Mouse (Mus musculus) midbrain, embryonic 14.5 days (tissue): ENCODE measurements around the gene Hbb-bs. TPM values are rescaled to one million over a fixed set of nuclear protein-coding genes. Genes with fewer than 3 reads are reported as not detected.

ENCODE experiments used
- ATAC-seq: fragments of 200-750 bp; cut with Nextera tagmentation; 2 replicates; pipeline ENCODE4 v1.8.0; 2017; ENCODE audit warnings: moderate number of reproducible peaks, moderate library complexity; ENCODE audit not compliant: low FRiP score, low TSS enrichment
- DNase-seq: peaks from one replicate; pipeline ENCODE4 v3.0.0-alpha.2; 2015
- H3K27ac ChIP-seq: fragments of 300-500 bp; sonication (generic); replicated peaks from 2 replicates; pipeline ENCODE4 v1.5.1; 2014; ENCODE audit warnings: mild to moderate bottlenecking, low read depth, low read length, moderate library complexity
- H3K27me3 ChIP-seq: fragments of 300-500 bp; sonication (generic); 2 replicates; pipeline ENCODE4 v1.6.1; 2014; ENCODE audit warnings: low read length, control low read depth, mixed read lengths; ENCODE audit not compliant: control insufficient read depth, insufficient read depth
- H3K36me3 ChIP-seq: fragments of 300-500 bp; sonication (generic); 2 replicates; pipeline ENCODE4 v1.6.1; 2014; ENCODE audit warnings: low read length, control low read depth; ENCODE audit not compliant: control insufficient read depth, insufficient read depth
- H3K4me1 ChIP-seq: fragments of 300-500 bp; sonication (generic); 2 replicates; pipeline ENCODE4 v1.6.1; 2014; ENCODE audit warnings: mild to moderate bottlenecking, antibody characterized with exemption, low read length, control low read depth; ENCODE audit not compliant: control insufficient read depth, insufficient read depth
- H3K4me2 ChIP-seq: fragments of 300-500 bp; sonication (generic); 2 replicates; pipeline ENCODE4 v1.6.1; 2014; ENCODE audit warnings: mild to moderate bottlenecking, low read length, moderate library complexity
- H3K4me3 ChIP-seq: fragments of 300-500 bp; sonication (generic); replicated peaks from 2 replicates; pipeline ENCODE4 v1.5.1; 2014; ENCODE audit warnings: low read depth, low read length
- H3K9ac ChIP-seq: fragments of 300-500 bp; sonication (generic); replicated peaks from 2 replicates; pipeline ENCODE4 v1.6.1; 2014; ENCODE audit warnings: mild to moderate bottlenecking, low read length, moderate library complexity
- H3K9me3 ChIP-seq: fragments of 300-500 bp; sonication (generic); 2 replicates; pipeline ENCODE4 v1.6.1; 2016; ENCODE audit warnings: low read length, control low read depth, mixed read lengths; ENCODE audit not compliant: control insufficient read depth
- WGBS: fragments of 180-500 bp; shearing (Covaris S2); extraction: QIAGEN DNeasy Blood & Tissue Kit; methylation state at CpG from one replicate; pipeline ENCODE4 v1.1.7; 2014; 5-methylcytosine and 5-hydroxymethylcytosine counted together
- polyA plus RNA-seq: library from polyadenylated mRNA; unstranded; fragments of >200 nt; fragmentation: Nextera tagmentation; extraction: Ambion mirVana; gene quantifications from 2 replicates; pipeline ENCODE4 v1.2.1, GENCODE M21; 2014

Hbb-bs gene
- polyA plus RNA-seq: 2,393 and 3,364 TPM in 2 replicates

DNA sequence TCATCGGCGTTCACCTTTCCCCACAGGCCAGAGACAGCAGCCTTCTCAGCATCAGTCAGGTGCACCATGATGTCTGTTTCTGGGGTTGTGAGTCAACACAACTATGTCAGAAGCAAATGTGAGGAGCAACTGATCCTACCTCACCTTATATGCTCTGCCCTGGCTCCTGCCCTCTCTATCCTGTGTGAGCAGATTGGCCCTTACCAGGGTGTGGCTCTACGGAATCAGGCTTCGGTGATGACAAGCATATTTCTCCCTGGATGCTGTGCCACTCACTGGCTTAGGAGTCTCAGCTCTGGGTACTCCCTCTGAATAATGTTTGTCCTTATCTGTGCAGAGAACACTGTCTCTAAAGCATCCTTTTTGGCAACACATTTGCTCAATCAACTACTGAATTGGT is at the start of gene Hbb-bs:
TSS of gene Hbb-bs (minus strand) at position 289 of the 400 bp plus-strand sequence.
- no peaks in the 10 kb centered on the region for H3K36me3 ChIP-seq
- no peak within 1 kb of the TSS for H3K27ac ChIP-seq
- H3K9ac ChIP-seq: no peak within 1 kb of the TSS
- no peak within 1 kb of the TSS for H3K4me3 ChIP-seq
- ATAC-seq (no peak), DNase-seq (no peak)
- 94% methylated on average over 4 of the region's 4 CpGs for WGBS
- H3K4me1 ChIP-seq: no peaks in the 10 kb centered on the region
- H3K4me2 ChIP-seq: no peak within 1 kb of the TSS
- no peaks in the 10 kb centered on the region for H3K27me3 ChIP-seq
- no peaks in the 10 kb centered on the region for H3K9me3 ChIP-seq

DNA sequence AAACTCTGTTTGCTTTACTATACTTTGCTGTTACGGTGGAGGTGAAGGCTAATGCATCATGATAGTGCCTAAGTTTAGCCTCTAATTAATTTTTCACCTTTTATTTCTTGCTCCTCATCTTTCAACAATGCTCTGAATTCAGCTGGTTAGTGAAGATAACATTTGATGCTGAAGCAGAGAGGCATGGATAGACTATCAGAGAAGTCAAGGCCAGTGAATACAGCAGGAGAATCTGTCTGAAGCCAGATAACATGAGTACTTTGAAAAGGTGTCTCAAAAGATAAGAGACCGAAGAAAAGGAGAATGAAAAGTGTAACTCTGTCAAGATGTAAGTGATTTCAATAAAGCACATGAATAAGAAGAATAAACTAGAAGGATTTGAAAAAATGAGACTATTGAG is 49.2 kb upstream of the Hbb-bs start:
- WGBS: 83% methylated on average over 2 of the region's 2 CpGs

DNA sequence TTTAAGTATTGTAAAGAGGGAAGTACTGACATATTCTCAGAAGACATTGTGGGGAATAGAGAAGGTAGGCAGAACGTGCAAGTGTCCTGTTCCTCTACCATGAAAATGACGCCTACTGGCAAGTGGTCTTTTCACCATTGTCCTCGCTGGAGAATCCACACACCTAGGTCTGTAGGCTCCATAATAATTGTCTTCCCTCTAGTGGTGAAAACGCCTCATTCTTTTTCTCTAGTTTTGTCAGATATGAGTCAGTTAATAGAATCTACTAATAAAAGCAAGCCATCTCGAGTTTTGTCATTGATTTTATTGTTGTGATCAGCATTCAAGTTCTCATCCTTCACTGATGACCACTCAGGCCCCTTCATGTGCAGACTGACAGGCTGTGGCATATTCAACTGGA is 46.6 kb upstream of the Hbb-bs start:
- ATAC-seq: no peak
- WGBS: 63% methylated on average over 5 of the region's 5 CpGs
- Histone ChIP-seq H3K4me2 (no peak overlapping the region), H3K4me3 (no peak overlapping the region), H3K36me3 (no peaks in the 10 kb centered on the region), H3K27me3 (no peaks in the 10 kb centered on the region), H3K9ac (no peak overlapping the region), H3K27ac (no peak overlapping the region), H3K9me3 (no peaks in the 10 kb centered on the region), H3K4me1 (no peaks in the 10 kb centered on the region)
- DNase-seq: peak; percentile 3

More for the DNA sequence above, 49.2 kb upstream of the Hbb-bs start:
- Histone ChIP-seq H3K36me3 (no peaks in the 10 kb centered on the region), H3K9me3 (no peaks in the 10 kb centered on the region), H3K4me2 (no peak overlapping the region), H3K27me3 (no peaks in the 10 kb centered on the region), H3K4me1 (no peaks in the 10 kb centered on the region), H3K27ac (no peak overlapping the region), H3K4me3 (no peak overlapping the region), H3K9ac (no peak overlapping the region)
- DNase-seq (no peak), ATAC-seq (no peak)

DNA sequence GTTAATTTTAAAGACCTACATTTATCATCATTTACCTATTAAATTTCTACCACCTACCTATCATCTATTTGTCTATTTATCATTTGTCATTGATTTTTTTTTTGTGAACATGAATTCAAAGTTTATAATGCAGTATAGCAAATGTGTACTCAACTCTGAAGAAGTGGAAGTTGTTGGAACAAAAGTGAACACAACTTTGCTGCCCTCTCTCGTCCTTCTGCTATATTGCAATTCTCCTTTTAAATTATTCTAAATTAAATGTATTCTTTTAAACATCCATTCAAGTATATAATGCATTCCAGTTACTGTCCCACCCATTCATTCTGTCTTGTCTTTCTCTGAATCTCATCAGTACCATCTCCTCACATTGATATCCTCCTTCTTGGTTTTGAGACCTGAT is 45.2 kb upstream of the Hbb-bs start:
- Histone ChIP-seq H3K9ac (no peak overlapping the region), H3K4me1 (no peaks in the 10 kb centered on the region), H3K27me3 (no peaks in the 10 kb centered on the region), H3K27ac (no peak overlapping the region), H3K9me3 (no peaks in the 10 kb centered on the region), H3K4me3 (no peak overlapping the region), H3K4me2 (no peak overlapping the region), H3K36me3 (no peaks in the 10 kb centered on the region)
- ATAC-seq (no peak), DNase-seq (peak; percentile 62)
- WGBS: 8% methylated on average over 1 of the region's 1 CpGs

DNA sequence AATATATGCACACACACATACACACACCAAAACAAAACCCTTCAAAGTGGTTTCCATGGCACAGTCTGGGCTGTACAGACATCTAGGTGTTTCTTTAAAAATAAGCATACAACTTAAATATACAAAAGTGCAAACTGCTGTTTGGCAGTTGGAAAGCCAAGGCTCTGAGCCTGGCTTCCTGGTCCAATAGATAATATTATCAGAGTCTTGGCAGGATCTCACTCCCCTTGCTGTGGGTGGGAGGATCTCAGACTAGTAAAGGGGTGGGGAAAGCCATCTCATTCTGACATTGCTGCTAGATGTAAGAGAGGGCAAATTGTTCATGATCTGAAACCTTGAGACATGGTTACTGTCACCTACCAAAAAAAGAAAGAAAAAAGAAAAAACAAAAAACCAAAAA is 42.8 kb upstream of the Hbb-bs start:
- Histone ChIP-seq H3K27ac (no peak overlapping the region), H3K4me3 (no peak overlapping the region), H3K4me2 (no peak overlapping the region), H3K4me1 (no peaks in the 10 kb centered on the region), H3K9me3 (no peaks in the 10 kb centered on the region), H3K9ac (no peak overlapping the region), H3K36me3 (no peaks in the 10 kb centered on the region), H3K27me3 (no peaks in the 10 kb centered on the region)
- DNase-seq: no peak
- no peak for ATAC-seq

DNA sequence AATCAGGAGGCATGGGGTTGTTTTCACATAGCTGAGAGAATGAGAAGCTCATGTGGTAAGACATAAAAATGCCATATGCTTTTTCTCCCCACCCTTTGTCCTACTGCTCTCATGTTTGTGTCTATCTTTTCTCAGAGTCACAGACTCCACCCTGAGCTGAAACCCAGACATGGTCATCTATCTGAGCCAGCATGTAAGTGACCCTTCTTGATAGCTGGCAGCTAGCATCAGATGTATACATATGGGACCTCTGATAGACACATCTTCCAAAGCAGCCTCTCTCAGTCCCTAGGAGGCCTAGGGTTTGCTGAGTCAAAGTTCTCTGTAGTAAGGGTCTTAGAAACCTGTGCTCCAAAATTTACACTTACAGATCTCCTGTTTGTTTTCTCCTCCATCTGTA is 37.8 kb upstream of the Hbb-bs start:
- Histone ChIP-seq H3K27me3 (no peaks in the 10 kb centered on the region), H3K9ac (no peak overlapping the region), H3K36me3 (no peaks in the 10 kb centered on the region), H3K27ac (no peak overlapping the region), H3K9me3 (no peaks in the 10 kb centered on the region), H3K4me2 (no peak overlapping the region), H3K4me3 (no peak overlapping the region), H3K4me1 (no peaks in the 10 kb centered on the region)
- ATAC-seq (no peak), DNase-seq (no peak)

DNA sequence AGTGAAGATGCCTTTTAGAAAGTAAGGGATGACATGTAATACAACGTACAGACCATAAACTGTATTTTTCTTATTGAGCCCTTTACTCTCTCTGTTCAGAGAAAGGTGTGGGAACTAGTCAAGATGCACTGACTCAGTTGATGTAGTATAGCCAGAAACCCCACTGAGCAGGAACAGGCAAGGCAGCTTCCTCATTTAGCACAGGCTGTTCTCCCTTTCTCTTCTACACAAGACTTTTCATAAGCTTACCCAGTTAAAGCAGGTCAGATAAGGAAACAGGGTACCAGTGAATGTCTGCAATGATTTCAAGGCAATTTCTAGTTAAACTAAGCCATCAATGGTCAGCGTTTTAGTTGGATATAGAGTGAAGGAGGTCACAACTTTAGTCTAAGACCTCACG is 33.6 kb upstream of the Hbb-bs start:
- Histone ChIP-seq H3K4me3 (no peak overlapping the region), H3K4me1 (no peaks in the 10 kb centered on the region), H3K4me2 (no peak overlapping the region), H3K9me3 (no peaks in the 10 kb centered on the region), H3K36me3 (no peaks in the 10 kb centered on the region), H3K27me3 (no peaks in the 10 kb centered on the region), H3K27ac (no peak overlapping the region), H3K9ac (no peak overlapping the region)
- WGBS: 85% methylated on average over 3 of the region's 3 CpGs
- no peak for DNase-seq
- ATAC-seq: no peak

DNA sequence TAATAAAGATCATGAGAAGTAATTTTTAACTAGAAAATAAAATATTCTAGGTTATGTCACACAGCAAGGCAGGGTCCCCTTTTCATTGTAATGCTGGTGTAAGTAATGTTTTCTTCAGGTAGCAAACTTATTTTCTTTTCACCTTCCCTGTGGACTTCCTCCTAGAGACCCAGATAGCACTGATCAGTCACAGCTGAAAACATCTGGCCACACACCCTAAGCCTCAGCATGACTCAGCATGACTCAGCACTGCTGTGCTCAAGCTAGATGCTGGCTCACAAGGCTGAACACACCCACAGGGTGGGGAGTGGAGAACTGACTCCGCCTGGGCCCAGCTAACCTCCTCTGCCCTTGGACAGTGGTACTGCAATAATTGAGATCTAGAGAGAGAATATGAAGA is 33.0 kb upstream of the Hbb-bs start:
- ATAC-seq (no peak), DNase-seq (peak; percentile 8)
- 50% methylated on average over 1 of the region's 1 CpGs for WGBS
- no peak overlapping the region for H3K9ac ChIP-seq
- no peaks in the 10 kb centered on the region for H3K36me3 ChIP-seq
- no peaks in the 10 kb centered on the region for H3K9me3 ChIP-seq
- H3K4me2 ChIP-seq: no peak overlapping the region
- H3K27ac ChIP-seq: no peak overlapping the region
- no peak overlapping the region for H3K4me3 ChIP-seq
- H3K27me3 ChIP-seq: no peaks in the 10 kb centered on the region
- H3K4me1 ChIP-seq: no peaks in the 10 kb centered on the region

DNA sequence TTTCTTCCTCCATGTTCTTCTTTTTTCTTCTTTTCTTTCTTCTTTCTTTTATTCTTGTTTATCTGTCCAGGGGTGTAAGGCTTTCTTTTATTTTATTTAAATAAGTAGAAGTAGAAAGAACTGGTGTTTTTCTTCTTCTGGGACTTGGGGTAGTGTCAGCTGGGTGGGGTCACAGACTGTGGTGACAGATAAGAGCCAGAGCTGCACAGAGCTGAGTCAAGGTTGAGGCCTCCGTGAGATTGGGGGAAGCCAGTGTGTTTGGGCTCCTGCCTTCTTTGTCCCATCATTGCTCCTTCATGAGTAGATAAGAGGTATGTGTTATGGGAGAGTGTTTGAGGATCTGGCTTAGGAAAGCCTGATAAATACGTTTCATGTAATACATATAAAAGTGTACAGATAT is 31.2 kb upstream of the Hbb-bs start:
- Histone ChIP-seq H3K36me3 (no peaks in the 10 kb centered on the region), H3K27ac (no peak overlapping the region), H3K4me3 (no peak overlapping the region), H3K4me1 (no peaks in the 10 kb centered on the region), H3K27me3 (no peaks in the 10 kb centered on the region), H3K9me3 (no peaks in the 10 kb centered on the region), H3K9ac (no peak overlapping the region), H3K4me2 (no peak overlapping the region)
- DNase-seq (no peak), ATAC-seq (no peak)
- WGBS: 76% methylated on average over 2 of the region's 2 CpGs
